Mouse (Mus musculus) neural tube, embryonic 14.5 days (tissue): ENCODE measurements around the gene Snx33. TPM values are rescaled to one million over a fixed set of nuclear protein-coding genes. Genes with fewer than 3 reads are reported as not detected.
A peak's percentile ranks its signal among the peaks of the same experiment; 100 is the strongest.

Experiments used
- ATAC-seq: fragments of 200-750 bp; cut with Nextera tagmentation; 2 replicates; pipeline ENCODE4 v1.8.0; 2017; ENCODE audit warnings: low read depth, mild to moderate bottlenecking, moderate TSS enrichment, moderate library complexity
- H3K27ac ChIP-seq: fragments of 300-500 bp; sonication (generic); 2 replicates; pipeline ENCODE4 v1.5.1; 2014; ENCODE audit warnings: low read depth, mild to moderate bottlenecking, control low read depth, low read length, moderate library complexity, mixed read lengths
- H3K27me3 ChIP-seq: fragments of 300-500 bp; sonication (generic); 2 replicates; pipeline ENCODE4 v1.6.1; 2014; ENCODE audit warnings: low read length; ENCODE audit not compliant: control insufficient read depth, insufficient read depth
- H3K36me3 ChIP-seq: fragments of 300-500 bp; sonication (generic); 2 replicates; pipeline ENCODE4 v1.6.1; 2014; ENCODE audit warnings: low read length, mixed read lengths; ENCODE audit not compliant: control insufficient read depth, insufficient read depth
- H3K4me1 ChIP-seq: fragments of 300-500 bp; sonication (generic); 2 replicates; pipeline ENCODE4 v1.6.1; 2014; ENCODE audit warnings: low read length; ENCODE audit not compliant: control insufficient read depth, insufficient read depth
- H3K4me2 ChIP-seq: fragments of 300-500 bp; sonication (generic); 2 replicates; pipeline ENCODE4 v1.6.1; 2014; ENCODE audit warnings: mild to moderate bottlenecking, low read depth, low read length, control low read depth
- H3K4me3 ChIP-seq: fragments of 300-500 bp; sonication (generic); 2 replicates; pipeline ENCODE4 v1.5.1; 2014; ENCODE audit warnings: low read depth, low read length, control low read depth, mixed read lengths
- H3K9ac ChIP-seq: fragments of 300-500 bp; sonication (generic); replicated peaks from 2 replicates; pipeline ENCODE4 v1.6.1; 2014; ENCODE audit warnings: low read depth, mild to moderate bottlenecking, control low read depth, low read length, mixed read lengths
- H3K9me3 ChIP-seq: fragments of 300-500 bp; sonication (generic); 2 replicates; pipeline ENCODE4 v1.6.1; 2016; ENCODE audit warnings: low read length; ENCODE audit not compliant: control insufficient read depth
- WGBS: fragments of 180-500 bp; shearing (Covaris S2); extraction: QIAGEN DNeasy Blood & Tissue Kit; methylation state at CpG from one replicate; pipeline ENCODE4 v1.1.7; 2014; 5-methylcytosine and 5-hydroxymethylcytosine counted together
- polyA plus RNA-seq: library from polyadenylated mRNA; unstranded; fragments of >200 nt; fragmentation: Nextera tagmentation; extraction: Ambion mirVana; gene quantifications from 2 replicates; pipeline ENCODE4 v1.2.1, GENCODE M21; 2014

Gene Snx33
- polyA plus RNA-seq, 1 experiment from 2014 or later = 1.3 TPM

- no peaks in the 10 kb centered on the region for H3K27me3 ChIP-seq
- ATAC-seq = peak; percentile 12; the same call in 1 of the 2 replicates
- H3K36me3 ChIP-seq = no peaks in the 10 kb centered on the region
- no peaks in the 10 kb centered on the region for H3K9me3 ChIP-seq
- H3K4me1 ChIP-seq = peaks cover 5% of the 10 kb centered on the region; the same call in 1 of the 2 replicates
- H3K4me2 ChIP-seq = no peak overlapping the region
- WGBS = 85% methylated on average over 3 of the region's 3 CpGs
- no peak overlapping the region for H3K4me3 ChIP-seq
- H3K9ac ChIP-seq = no peak overlapping the region
- H3K27ac ChIP-seq = no peak overlapping the region
These were observed 46.6 kb downstream of the Snx33 start for GRCm38 (mm10) chr9:56881539-56882082.

DNA sequence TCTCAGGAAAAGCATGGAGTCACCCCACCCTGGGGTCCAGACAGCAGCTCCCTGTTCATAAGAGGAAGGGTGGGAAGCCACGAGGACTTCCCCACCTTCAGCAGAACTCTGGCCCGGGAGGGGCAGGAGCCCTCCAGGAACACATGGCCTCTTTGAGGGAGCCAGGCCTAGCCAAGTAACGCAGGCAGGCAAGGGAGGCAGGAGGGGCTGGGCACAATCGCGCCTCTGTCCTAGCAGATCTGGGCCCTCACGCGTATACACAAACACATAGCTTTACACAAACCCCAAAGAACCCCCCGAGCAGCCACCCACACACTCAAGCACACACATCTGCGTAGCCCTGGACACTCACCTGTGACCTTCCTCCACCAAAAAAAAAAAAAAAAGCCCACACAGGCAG lies 47.4 kb downstream of the Snx33 start:
- 58% methylated on average over 9 of the region's 9 CpGs for WGBS
- Histone ChIP-seq H3K4me2 (no peak overlapping the region), H3K9ac (no peak overlapping the region), H3K4me3 (no peak overlapping the region), H3K4me1 (peaks cover 5% of the 10 kb centered on the region; the same call in 1 of the 2 replicates), H3K36me3 (no peaks in the 10 kb centered on the region), H3K27me3 (no peaks in the 10 kb centered on the region), H3K27ac (no peak overlapping the region), H3K9me3 (no peaks in the 10 kb centered on the region)
- no peak for ATAC-seq

DNA sequence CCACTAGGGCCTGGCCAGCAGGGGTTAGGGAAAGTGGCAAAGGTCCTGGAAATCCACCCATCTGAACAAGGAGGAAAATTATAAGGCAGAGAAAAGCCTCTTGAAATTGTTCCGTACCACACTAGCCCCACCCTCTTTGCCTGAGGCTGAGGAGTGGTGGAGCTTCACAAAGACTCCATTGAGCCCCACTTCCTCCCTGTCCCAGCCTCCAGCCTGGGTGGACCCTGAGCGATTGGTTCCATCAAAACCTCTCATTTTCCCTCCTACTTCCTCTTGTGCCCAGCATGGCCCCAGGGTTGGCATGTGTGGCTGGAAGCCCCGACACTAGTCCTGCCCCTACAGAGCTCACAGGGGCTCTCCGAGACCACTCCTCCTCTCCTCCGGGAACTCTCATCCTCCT lies 50.9 kb downstream of the Snx33 start:
- WGBS = 70% methylated on average over 5 of the region's 5 CpGs
- H3K36me3 ChIP-seq = no peaks in the 10 kb centered on the region
- H3K4me1 ChIP-seq = peaks cover 5% of the 10 kb centered on the region; the same call in 1 of the 2 replicates
- no peaks in the 10 kb centered on the region for H3K9me3 ChIP-seq
- ATAC-seq = no peak
- no peaks in the 10 kb centered on the region for H3K27me3 ChIP-seq
- H3K9ac ChIP-seq = no peak overlapping the region
- no peak overlapping the region for H3K4me2 ChIP-seq
- no peak overlapping the region for H3K4me3 ChIP-seq
- H3K27ac ChIP-seq = no peak overlapping the region

- Histone ChIP-seq H3K4me3 (no peak overlapping the region), H3K36me3 (no peaks in the 10 kb centered on the region), H3K9me3 (no peaks in the 10 kb centered on the region), H3K27ac (peak overlapping the region; percentile 40; the same call in 1 of the 2 replicates), H3K4me1 (peaks cover 5% of the 10 kb centered on the region; the same call in 1 of the 2 replicates), H3K27me3 (no peaks in the 10 kb centered on the region), H3K4me2 (no peak overlapping the region), H3K9ac (no peak overlapping the region)
- peak; percentile 55; the same call in 1 of the 2 replicates for ATAC-seq
- 38% methylated on average over 9 of the region's 9 CpGs for WGBS
These were observed 51.4 kb downstream of the Snx33 start for GRCm38 (mm10) chr9:56876784-56877183.

GRCm38 (mm10) chr9:56873097-56873496 lies 55.1 kb downstream of the Snx33 start:
- Histone ChIP-seq H3K4me1 (peaks cover 15% of the 10 kb centered on the region; the same call in 1 of the 2 replicates), H3K9me3 (no peaks in the 10 kb centered on the region), H3K27me3 (no peaks in the 10 kb centered on the region), H3K4me3 (no peak overlapping the region), H3K27ac (no peak overlapping the region), H3K4me2 (no peak overlapping the region), H3K36me3 (no peaks in the 10 kb centered on the region), H3K9ac (no peak overlapping the region)
- 81% methylated on average over 1 of the region's 1 CpGs for WGBS
- no peak for ATAC-seq

GRCm38 (mm10) chr9:56872105-56872903 lies 55.9 kb downstream of the Snx33 start:
- no peak overlapping the region for H3K4me2 ChIP-seq
- 83% methylated on average over 5 of the region's 5 CpGs for WGBS
- H3K27me3 ChIP-seq = no peaks in the 10 kb centered on the region
- H3K27ac ChIP-seq = no peak overlapping the region
- no peaks in the 10 kb centered on the region for H3K36me3 ChIP-seq
- no peak overlapping the region for H3K4me3 ChIP-seq
- H3K9me3 ChIP-seq = no peaks in the 10 kb centered on the region
- no peak overlapping the region for H3K9ac ChIP-seq
- H3K4me1 ChIP-seq = peaks cover 15% of the 10 kb centered on the region; the same call in 1 of the 2 replicates
- ATAC-seq = no peak

GRCm38 (mm10) chr9:56871191-56871590 lies 57.0 kb downstream of the Snx33 start:
- H3K4me2 ChIP-seq = no peak overlapping the region
- WGBS = 27% methylated on average over 5 of the region's 5 CpGs

GRCm38 (mm10) chr9:56870778-56871177 lies 57.4 kb downstream of the Snx33 start:
- no peaks in the 10 kb centered on the region for H3K36me3 ChIP-seq
- no peak overlapping the region for H3K9ac ChIP-seq
- H3K27me3 ChIP-seq = no peaks in the 10 kb centered on the region; the same call in 1 of the 2 replicates
- H3K9me3 ChIP-seq = no peaks in the 10 kb centered on the region
- no peak overlapping the region for H3K4me2 ChIP-seq
- 57% methylated on average over 10 of the region's 10 CpGs for WGBS
- H3K4me3 ChIP-seq = no peak overlapping the region
- no peak overlapping the region for H3K27ac ChIP-seq
- H3K4me1 ChIP-seq = peaks cover 9% of the 10 kb centered on the region; the same call in 1 of the 2 replicates
- no peak for ATAC-seq

More at GRCm38 (mm10) chr9:56871191-56871590, 57.0 kb downstream of the Snx33 start:
- Histone ChIP-seq H3K36me3 (no peaks in the 10 kb centered on the region), H3K27me3 (no peaks in the 10 kb centered on the region), H3K4me3 (no peak overlapping the region), H3K9me3 (no peaks in the 10 kb centered on the region), H3K27ac (no peak overlapping the region), H3K4me1 (peaks cover 9% of the 10 kb centered on the region; the same call in 1 of the 2 replicates), H3K9ac (no peak overlapping the region)
- no peak for ATAC-seq

- Histone ChIP-seq H3K9ac (no peak overlapping the region), H3K4me2 (no peak overlapping the region), H3K36me3 (no peaks in the 10 kb centered on the region), H3K4me1 (peaks cover 9% of the 10 kb centered on the region; the same call in 1 of the 2 replicates), H3K27ac (no peak overlapping the region), H3K9me3 (no peaks in the 10 kb centered on the region), H3K27me3 (no peaks in the 10 kb centered on the region; the same call in 1 of the 2 replicates), H3K4me3 (no peak overlapping the region)
- ATAC-seq = no peak
- 88% methylated on average over 13 of the region's 13 CpGs for WGBS
These were observed 58.6 kb downstream of the Snx33 start for GRCm38 (mm10) chr9:56869552-56869951.
